Mouse (Mus musculus) MEL (cell line): ENCODE results near the gene Soga1. TPM values are rescaled to one million over a fixed set of nuclear protein-coding genes. Genes with fewer than 3 reads are reported as not detected.

Experiments
- DNase-seq: peaks from one replicate; pipeline ENCODE4 v3.0.0; 2011; ENCODE audit warnings: low read depth, low spot score
- H3K27ac ChIP-seq: 2 replicates; pipeline ENCODE4 v1.5.1; 2012; ENCODE audit warnings: low read depth, mild to moderate bottlenecking, control low read depth, low read length, moderate library complexity; ENCODE audit not compliant: control insufficient read depth
- H3K27me3 ChIP-seq, 2 experiments: fragments of 150-350 bp in 1 of 2; sonication (generic) in 1 of 2; 2 replicates each; pipeline ENCODE4 v1.6.1; 2012; ENCODE audit warnings: low read length in 2 of 2, mild to moderate bottlenecking in 2 of 2, improper control_type of control experiment in 1 of 2, moderate library complexity in 1 of 2; ENCODE audit not compliant: insufficient read depth in 2 of 2, control insufficient read depth in 1 of 2
- H3K36me3 ChIP-seq, 2 experiments: 2 replicates each; pipeline ENCODE4 v1.6.1; 2012 to 2014; ENCODE audit warnings: low read length in 2 of 2, improper control_type of control experiment in 1 of 2, inconsistent platforms in 1 of 2, mild to moderate bottlenecking in 1 of 2; ENCODE audit not compliant: insufficient read depth in 2 of 2, control insufficient read depth in 1 of 2
- H3K4me1 ChIP-seq, 2 experiments: fragments of 150-350 bp in 1 of 2; sonication (generic) in 1 of 2; 2 replicates each; pipeline ENCODE4 v1.6.1; 2012; ENCODE audit warnings: low read length in 2 of 2, improper control_type of control experiment in 1 of 2, mild to moderate bottlenecking in 1 of 2; ENCODE audit not compliant: insufficient read depth in 2 of 2, control insufficient read depth in 1 of 2
- H3K4me3 ChIP-seq, 2 experiments: fragments of 150-350 bp in 1 of 2; sonication (generic) in 1 of 2; 2 replicates each; pipeline ENCODE4 v1.5.1; 2012; ENCODE audit warnings: low read depth in 2 of 2, low read length in 2 of 2, mild to moderate bottlenecking in 2 of 2, moderate library complexity in 2 of 2, control low read depth in 1 of 2, improper control_type of control experiment in 1 of 2; ENCODE audit not compliant: control insufficient read depth in 1 of 2, insufficient read depth in 1 of 2
- H3K79me2 ChIP-seq: 2 replicates; pipeline ENCODE4 v1.6.1; 2012; ENCODE audit warnings: mild to moderate bottlenecking, low read length, moderate library complexity; ENCODE audit not compliant: control insufficient read depth, poor library complexity, insufficient read depth
- H3K9ac ChIP-seq: 2 replicates; pipeline ENCODE4 v1.6.1; 2012; ENCODE audit warnings: low read depth, mild to moderate bottlenecking, control low read depth, low read length, moderate library complexity; ENCODE audit not compliant: control insufficient read depth, poor library complexity, severe bottlenecking
- H3K9me3 ChIP-seq: fragments of 150-350 bp; sonication (generic); replicated peaks from 2 replicates; pipeline ENCODE4 v1.6.1; 2012; ENCODE audit warnings: mild to moderate bottlenecking, low read length, improper control_type of control experiment, moderate library complexity; ENCODE audit not compliant: insufficient read depth
- BHLHE40 ChIP-seq: IDR thresholded peaks from 2 replicates; pipeline ENCODE4 v1.6.1; 2012; ENCODE audit warnings: low read depth, mild to moderate bottlenecking, inconsistent platforms, low read length, improper control_type of control experiment, borderline replicate concordance
- CHD2 ChIP-seq: IDR thresholded peaks from 2 replicates; pipeline ENCODE4 v1.6.1; 2011; ENCODE audit warnings: low read length, improper control_type of control experiment
- EP300 ChIP-seq, 2 experiments: IDR thresholded peaks; 2 replicates each; pipeline ENCODE4 v1.6.1; 2011; ENCODE audit warnings: improper control_type of control experiment in 2 of 2, low read length in 2 of 2, low read depth in 1 of 2, mild to moderate bottlenecking in 1 of 2
- ETS1 ChIP-seq: IDR thresholded peaks from 2 replicates; pipeline ENCODE4 v1.6.1; 2012; ENCODE audit warnings: low read depth, mild to moderate bottlenecking, inconsistent platforms, low read length, improper control_type of control experiment, moderate library complexity
- GATA1 ChIP-seq: IDR thresholded peaks from 2 replicates; pipeline ENCODE4 v1.6.1; 2011; ENCODE audit warnings: low read depth, low read length, improper control_type of control experiment
- JUND ChIP-seq: IDR thresholded peaks from 2 replicates; pipeline ENCODE4 v1.6.1; 2011; ENCODE audit warnings: low read depth, mild to moderate bottlenecking, improper control_type of control experiment, low read length
- KAT2A ChIP-seq: conservative IDR thresholded peaks from 2 replicates; pipeline ENCODE4 v1.6.1; 2012; ENCODE audit warnings: low read depth, low read length, improper control_type of control experiment, inconsistent platforms
- MAX ChIP-seq: IDR thresholded peaks from 2 replicates; pipeline ENCODE4 v1.6.1; 2011; ENCODE audit warnings: low read length, improper control_type of control experiment
- MYC ChIP-seq: IDR thresholded peaks from 2 replicates; pipeline ENCODE4 v1.6.1; 2011; ENCODE audit warnings: low read depth, mild to moderate bottlenecking, low read length, improper control_type of control experiment, moderate library complexity
- NRF1 ChIP-seq: IDR thresholded peaks from 2 replicates; pipeline ENCODE4 v1.6.1; 2014; ENCODE audit warnings: low read depth, mild to moderate bottlenecking, inconsistent platforms, low read length, improper control_type of control experiment, moderate library complexity; ENCODE audit not compliant: poor library complexity, insufficient read depth, severe bottlenecking
- POLR2AphosphoS5 ChIP-seq: IDR thresholded peaks from 2 replicates; pipeline ENCODE4 v1.6.1; 2012; ENCODE audit warnings: low read depth, borderline replicate concordance, mild to moderate bottlenecking, inconsistent platforms, low read length, moderate library complexity, mixed read lengths
- RCOR1 ChIP-seq: IDR thresholded peaks from 2 replicates; pipeline ENCODE4 v1.6.1; 2012; ENCODE audit warnings: low read depth, mild to moderate bottlenecking, inconsistent platforms, low read length, improper control_type of control experiment
- SMC3 ChIP-seq: IDR thresholded peaks from 2 replicates; pipeline ENCODE4 v1.6.1; 2011; ENCODE audit warnings: low read depth, low read length, improper control_type of control experiment
- TAL1 ChIP-seq: IDR thresholded peaks from 2 replicates; pipeline ENCODE4 v1.6.1; 2012; ENCODE audit warnings: mild to moderate bottlenecking, inconsistent platforms, low read length, moderate library complexity, mixed read lengths
- TCF12 ChIP-seq: IDR thresholded peaks from 2 replicates; pipeline ENCODE4 v1.6.1; 2014; ENCODE audit warnings: low read depth, mild to moderate bottlenecking, inconsistent platforms, low read length, improper control_type of control experiment, moderate library complexity
- USF1 ChIP-seq: IDR thresholded peaks from 2 replicates; pipeline ENCODE4 v1.6.1; 2014; ENCODE audit warnings: low read depth, mild to moderate bottlenecking, inconsistent platforms, low read length, improper control_type of control experiment, moderate library complexity
- USF2 ChIP-seq, 2 experiments: IDR thresholded peaks; 2 replicates each; pipeline ENCODE4 v1.6.1; 2011 to 2012; ENCODE audit warnings: improper control_type of control experiment in 2 of 2, low read length in 2 of 2, borderline replicate concordance in 1 of 2, inconsistent platforms in 1 of 2, low read depth in 1 of 2, mild to moderate bottlenecking in 1 of 2; ENCODE audit not compliant: insufficient read depth in 1 of 2
- ZKSCAN1 ChIP-seq: IDR thresholded peaks from 2 replicates; pipeline ENCODE4 v1.6.1; 2012; ENCODE audit warnings: low read depth, mild to moderate bottlenecking, inconsistent platforms, low read length, improper control_type of control experiment, moderate library complexity
- ZMIZ1 ChIP-seq: IDR thresholded peaks from 2 replicates; pipeline ENCODE4 v1.6.1; 2012; ENCODE audit warnings: low read depth, mild to moderate bottlenecking, inconsistent platforms, low read length, improper control_type of control experiment, moderate library complexity
- ZNF384 ChIP-seq: IDR thresholded peaks from 2 replicates; pipeline ENCODE4 v1.6.1; 2012; ENCODE audit warnings: low read depth, mild to moderate bottlenecking, inconsistent platforms, low read length, improper control_type of control experiment
- polyA plus RNA-seq, 2 experiments: library from polyadenylated mRNA; stranded (reverse) in 1 of 2; unstranded in 1 of 2; fragments of >175 nt in 1 of 2; fragments of >200 nt in 1 of 2; gene quantifications; 2 replicates each; pipeline versions ENCODE4 v1.2.1 to v1.2.4; 2012; ENCODE audit warnings: low replicate concordance in 2 of 2, low read depth in 1 of 2; ENCODE audit not compliant: insufficient read length in 2 of 2, insufficient read depth in 1 of 2, missing spikeins in 1 of 2
- total RNA-seq: library from RNA; depleted of rRNA; stranded (reverse); fragments of 300-350 nt; gene quantifications from 2 replicates; pipeline ENCODE4 v1.2.3, GENCODE M21; 2012

Soga1 gene
- total and polyA plus RNA-seq, 3 experiments = 0.50 to 2.0 TPM; not detected in 1

DNA sequence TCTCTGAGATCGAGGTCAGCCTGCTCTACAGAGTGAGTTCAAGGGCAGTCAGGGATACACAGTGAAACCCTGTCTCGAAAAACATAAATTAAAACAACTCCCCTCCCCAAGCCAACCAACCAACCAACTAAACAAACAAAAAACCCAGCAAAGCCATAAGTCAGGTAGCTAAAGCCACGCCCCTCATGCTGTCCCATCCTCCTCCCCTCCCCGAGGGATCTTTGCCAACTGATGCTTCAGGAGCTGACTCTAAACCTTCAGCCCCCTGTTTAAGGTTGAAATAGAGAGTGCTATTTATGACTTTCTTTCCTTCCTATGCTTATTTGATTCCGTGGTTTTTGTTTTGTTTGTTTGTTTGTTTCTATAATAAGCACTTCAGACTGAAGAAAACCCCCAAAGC, 32.1 kb downstream of the Soga1 start:
- Histone ChIP-seq H3K27ac (no peak overlapping the region), H3K4me3 (no peak overlapping the region), H3K9me3 (no peaks in the 10 kb centered on the region), H3K27me3 (peaks cover 2 to 3% of the 10 kb centered on the region in 2 experiments; a peak in 2 of 4 replicates), H3K4me1 (peaks cover 0 to 3% of the 10 kb centered on the region in 2 experiments; a peak in 1 of 4 replicates), H3K9ac (no peak overlapping the region), H3K79me2 (no peaks in the 10 kb centered on the region), H3K36me3 (no peaks in the 10 kb centered on the region)
- no peak for DNase-seq
- TF ChIP-seq MAX (no peak), CHD2 (no peak), POLR2AphosphoS5 (no peak), ZKSCAN1 (no peak), JUND (no peak), RCOR1 (no peak)

DNA sequence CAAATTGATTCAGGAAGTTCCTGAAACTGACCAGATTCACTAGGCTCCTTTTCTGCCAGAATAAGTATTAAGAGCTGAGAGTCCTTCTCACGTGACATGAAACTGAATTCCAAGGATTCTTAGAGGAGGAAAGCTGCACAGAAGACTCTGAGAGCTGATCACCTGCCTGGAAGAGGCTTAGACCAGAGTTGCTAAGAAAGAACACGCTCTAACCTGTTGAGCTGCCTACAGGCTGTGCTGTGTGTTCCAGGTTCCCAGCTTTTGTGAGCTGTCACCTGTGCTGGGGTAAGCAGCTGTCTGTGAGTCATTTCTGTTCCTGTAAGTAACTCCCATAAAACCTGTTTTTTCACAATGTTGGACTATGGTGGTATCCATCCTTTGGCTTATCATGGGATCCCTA, 33.1 kb downstream of the Soga1 start:
- no peak overlapping the region for H3K9ac ChIP-seq
- no peak overlapping the region for H3K27ac ChIP-seq
- H3K79me2 ChIP-seq = no peaks in the 10 kb centered on the region
- no peak for DNase-seq
- no peaks in the 10 kb centered on the region for H3K36me3 ChIP-seq
- no peak overlapping the region for H3K4me3 ChIP-seq
- TF ChIP-seq BHLHE40 = no peak
- no peak for TF ChIP-seq ZMIZ1
- TF ChIP-seq EP300 (IDR thresholded peaks at IDR 0.05; ENCODE audit: low read depth in 1 of 2, low read length in 2 of 2) = no peak
- TF ChIP-seq CHD2 = no peak
- TF ChIP-seq TCF12 = no peak
- no peak for TF ChIP-seq NRF1
- TF ChIP-seq KAT2A = no peak
- no peak for TF ChIP-seq ETS1
- TF ChIP-seq GATA1 = no peak
- no peak for TF ChIP-seq SMC3
- no peak for TF ChIP-seq ZNF384
- no peak for TF ChIP-seq JUND
- TF ChIP-seq TAL1 = no peak
- no peak for TF ChIP-seq RCOR1
- no peak for TF ChIP-seq MYC
- TF ChIP-seq ZKSCAN1 = no peak
- TF ChIP-seq USF1 = no peak
- TF ChIP-seq USF2 (IDR thresholded peaks at IDR 0.05; ENCODE audit: borderline replicate concordance in 1 of 2, insufficient read depth in 1 of 2, low read depth in 1 of 2, low read length in 2 of 2) = no peak
- H3K4me1 ChIP-seq = peaks cover 0 to 3% of the 10 kb centered on the region in 2 experiments; a peak in 1 of 4 replicates
- no peaks in the 10 kb centered on the region for H3K9me3 ChIP-seq
- H3K27me3 ChIP-seq = peaks cover 2 to 3% of the 10 kb centered on the region in 2 experiments; a peak in 2 of 4 replicates
